8 mouse cellular contexts compared by ENCODE assay signal in the genomic region with DNA sequence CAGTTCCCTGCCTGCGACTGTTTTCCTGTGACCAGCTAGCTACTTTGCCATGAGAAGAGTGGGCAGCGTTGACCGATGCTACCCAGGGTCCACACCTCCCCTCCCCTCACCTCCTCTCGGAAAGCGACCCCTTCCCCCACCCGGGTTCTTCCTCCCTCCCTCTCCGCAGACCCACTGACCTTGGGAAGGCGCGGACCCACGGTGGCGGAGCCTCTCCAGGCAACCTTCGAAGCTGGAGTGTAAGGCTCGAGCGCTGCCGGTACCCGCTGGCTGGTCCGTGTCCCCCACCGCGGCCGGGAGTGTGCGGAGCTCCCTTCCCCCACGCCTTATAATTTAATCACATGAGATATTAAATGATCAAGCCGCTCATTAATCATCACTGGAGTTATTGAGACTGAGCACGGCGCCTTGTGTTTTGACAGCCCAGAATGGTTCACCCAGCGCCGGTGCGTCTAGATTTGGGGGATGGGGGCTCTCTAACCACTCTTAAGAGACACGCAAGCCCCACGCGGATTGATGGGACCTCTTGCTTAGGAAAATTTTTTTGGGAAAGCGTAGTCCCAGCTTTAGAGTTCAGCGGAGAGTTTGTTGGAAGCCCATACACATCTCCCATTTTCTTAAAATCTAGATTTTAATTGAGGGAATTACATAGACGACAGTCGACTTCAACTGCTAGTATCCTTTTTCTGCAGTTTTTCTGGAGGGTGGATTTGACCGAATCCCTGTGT. TPM values are rescaled to one million over a fixed set of nuclear protein-coding genes. Genes with fewer than 3 reads are reported as not detected.
DNase-seq lines count a peak whose midpoint lies in the region; ATAC-seq and TF ChIP-seq lines count a peak whose summit lies in the region.
"Had no signal": no experiment of that assay in that cellular context is flagged by ENCODE, and none has a peak within 500 bp of the region (broad histone marks: within the 10 kb centered on the region; RNA-seq: fewer than 3 reads in every experiment).

No protein-coding gene starts in this region.

- no peak for DNase-seq in kidney, postnatal 14 days
- DNase-seq in embryonic facial prominence, embryonic 10.5 days (ENCODE audit: low spot score), result peak; percentile 59
- no peak for DNase-seq in heart, postnatal 0 days (ENCODE audit: low spot score)
- no peak for DNase-seq in midbrain, postnatal 0 days (ENCODE audit: low spot score)
- no peak for DNase-seq in spleen, adult 18-20 months
- DNase-seq in left cerebral cortex, postnatal 36 days (ENCODE audit: low spot score in 2 of 2), result no peak

- H3K4me3 ChIP-seq in kidney, embryonic 16.5 days (ENCODE audit: low read length), result peak overlapping the region; percentile 7; the same call in 1 of the 2 replicates
- H3K4me3 ChIP-seq in embryonic facial prominence, embryonic 10.5 days, result peak overlapping the region; percentile 42
- H3K4me3 ChIP-seq in heart, postnatal 0 days (ENCODE audit: low read depth, low read length), result peak overlapping the region; percentile 19
- peak overlapping the region; percentile 27 for H3K4me3 ChIP-seq in midbrain, postnatal 0 days (ENCODE audit: low read depth, low read length)
- H3K4me3 ChIP-seq: liver, embryonic 15.5 days had no signal

- TF ChIP-seq EP300 in heart, postnatal 0 days (IDR thresholded peaks at IDR 0.05; ENCODE audit: low read depth), result no peak

- WGBS in kidney, embryonic 16.5 days, result 2% methylated on average over 35 of the region's 36 CpGs
- WGBS in embryonic facial prominence, embryonic 10.5 days, result 1% methylated on average over 36 of the region's 36 CpGs
- 4% methylated on average over 36 of the region's 36 CpGs for WGBS in heart, postnatal 0 days
- 3% methylated on average over 36 of the region's 36 CpGs for WGBS in midbrain, postnatal 0 days

- H3K27me3 ChIP-seq in kidney, embryonic 16.5 days (ENCODE audit: insufficient read depth, low read length), result peaks cover 84% of the 10 kb centered on the region
- peaks cover 97% of the 10 kb centered on the region for H3K27me3 ChIP-seq in embryonic facial prominence, embryonic 10.5 days (replicated peaks; ENCODE audit: low read depth, poor library complexity, severe bottlenecking)
- H3K27me3 ChIP-seq in heart, postnatal 0 days (ENCODE audit: control insufficient read depth, insufficient read depth, low read length), result peaks cover 86% of the 10 kb centered on the region
- H3K27me3 ChIP-seq in midbrain, postnatal 0 days (ENCODE audit: insufficient read depth, low read length), result peaks cover 39% of the 10 kb centered on the region

- no peaks in the 10 kb centered on the region for H3K36me3 ChIP-seq in kidney, embryonic 16.5 days (ENCODE audit: insufficient read depth, low read length)
- no peaks in the 10 kb centered on the region for H3K36me3 ChIP-seq in embryonic facial prominence, embryonic 10.5 days (replicated peaks)
- H3K36me3 ChIP-seq in heart, postnatal 0 days (replicated peaks; ENCODE audit: control insufficient read depth, insufficient read depth, low read length), result no peaks in the 10 kb centered on the region
- no peaks in the 10 kb centered on the region for H3K36me3 ChIP-seq in midbrain, postnatal 0 days (ENCODE audit: insufficient read depth, low read length)
- H3K36me3 ChIP-seq: liver, embryonic 15.5 days had no signal

- no peak for TF ChIP-seq CTCF in heart, postnatal 0 days (IDR thresholded peaks at IDR 0.05; ENCODE audit: low read depth)
- no peak for TF ChIP-seq CTCF in midbrain, postnatal 0 days (IDR thresholded peaks at IDR 0.05)

- no peaks in the 10 kb centered on the region for H3K9me3 ChIP-seq in kidney, embryonic 16.5 days (ENCODE audit: low read length)
- H3K9me3 ChIP-seq in embryonic facial prominence, embryonic 10.5 days, result no peaks in the 10 kb centered on the region
- no peaks in the 10 kb centered on the region for H3K9me3 ChIP-seq in heart, postnatal 0 days (replicated peaks; ENCODE audit: control insufficient read depth, low read length)
- no peaks in the 10 kb centered on the region for H3K9me3 ChIP-seq in midbrain, postnatal 0 days (ENCODE audit: low read length)
- H3K9me3 ChIP-seq: liver, embryonic 15.5 days had no signal

- ATAC-seq in kidney, embryonic 16.5 days (ENCODE audit: low FRiP score, low TSS enrichment), result 0 out of 2 replicates have a peak, but pooled peaks have one; percentile 27
- no peak for ATAC-seq in heart, postnatal 0 days (ENCODE audit: insufficient read depth, low read depth)
- ATAC-seq in midbrain, postnatal 0 days (ENCODE audit: low FRiP score), result 0 out of 2 replicates have a peak, but pooled peaks have one; percentile 15

- intact Hi-C loops in left cerebral cortex, postnatal 36 days (cut with DNase I), result loop anchor here (5.0 to 10.0 kb wide), 6 partner anchors 117 to 1193 kb away; a partner anchor contains a TSS

- no peak overlapping the region for H3K9ac ChIP-seq in kidney, embryonic 16.5 days (replicated peaks; ENCODE audit: low read length)
- H3K9ac ChIP-seq in heart, postnatal 0 days (replicated peaks; ENCODE audit: low read depth, low read length), result no peak overlapping the region
- H3K9ac ChIP-seq in midbrain, postnatal 0 days (replicated peaks; ENCODE audit: low read length, poor library complexity, severe bottlenecking), result peak overlapping the region; percentile 55
- H3K9ac ChIP-seq: liver, embryonic 15.5 days had no signal

- H3K27ac ChIP-seq in kidney, embryonic 16.5 days (ENCODE audit: low read length), result no peak overlapping the region
- 0 out of 2 replicates have a peak overlapping the region, but pooled peaks have one; percentile 30 for H3K27ac ChIP-seq in embryonic facial prominence, embryonic 10.5 days (replicated peaks)
- no peak overlapping the region for H3K27ac ChIP-seq in heart, postnatal 0 days (ENCODE audit: low read depth)
- H3K27ac ChIP-seq in midbrain, postnatal 0 days (ENCODE audit: low read depth, low read length), result peak overlapping the region; percentile 84
- H3K27ac ChIP-seq: liver, embryonic 15.5 days had no signal

- peaks cover 9% of the 10 kb centered on the region for H3K4me1 ChIP-seq in kidney, embryonic 16.5 days (ENCODE audit: insufficient read depth, low read length)
- peaks cover 34% of the 10 kb centered on the region for H3K4me1 ChIP-seq in embryonic facial prominence, embryonic 10.5 days
- no peaks in the 10 kb centered on the region; the same call in 1 of the 2 replicates for H3K4me1 ChIP-seq in heart, postnatal 0 days (ENCODE audit: control insufficient read depth, insufficient read depth)
- no peaks in the 10 kb centered on the region for H3K4me1 ChIP-seq in midbrain, postnatal 0 days (ENCODE audit: insufficient read depth, low read length)
- H3K4me1 ChIP-seq: liver, embryonic 15.5 days had no signal

- H3K4me2 ChIP-seq in kidney, embryonic 16.5 days (replicated peaks; ENCODE audit: low read depth, low read length), result no peak overlapping the region
- no peak overlapping the region for H3K4me2 ChIP-seq in heart, postnatal 0 days (ENCODE audit: low read depth, low read length)
- peak overlapping the region; percentile 43 for H3K4me2 ChIP-seq in midbrain, postnatal 0 days (ENCODE audit: low read depth, low read length, poor library complexity, severe bottlenecking)
- H3K4me2 ChIP-seq: liver, embryonic 15.5 days had no signal

RNA-seq across cellular contexts. Expression of a gene that starts 16.2 kb away (rescaled TPM):
- 34.3 and 37.1 TPM in 2 replicates for polyA plus RNA-seq in kidney, embryonic 16.5 days (2015; fragmentation: Nextera tagmentation; extraction: Ambion mirVana)
- 23.4 and 25.2 TPM in 2 replicates for polyA plus RNA-seq in embryonic facial prominence, embryonic 10.5 days (2016; fragmentation: Nextera tagmentation; extraction: Ambion mirVana)
- total RNA-seq in heart, postnatal 0 days (2014; rRNA removed; ENCODE audit: low replicate concordance), result 14.5 and 24.3 TPM in 2 replicates
- polyA plus RNA-seq in heart, postnatal 0 days (2015; fragmentation: Nextera tagmentation; extraction: Ambion mirVana), result 29.7 and 32.2 TPM in 2 replicates
- total RNA-seq in midbrain, postnatal 0 days (2014; rRNA removed), result 14.2 and 16.1 TPM in 2 replicates
- polyA plus RNA-seq in midbrain, postnatal 0 days (2015; fragmentation: Nextera tagmentation; extraction: Ambion mirVana), result 17.4 and 18.0 TPM in 2 replicates
- 10 to 100 TPM; 19.3 to 20.3 TPM for total RNA-seq in left cerebral cortex, postnatal 36 days (2021)

Comparison
In these comparisons a context has a peak if more than half of its experiments do, and no peak if none do; other contexts are left out.
1. H3K27ac ChIP-seq: peak in embryonic facial prominence, embryonic 10.5 days (single experiment) and midbrain, postnatal 0 days (single experiment); none in kidney, embryonic 16.5 days (single experiment) and heart, postnatal 0 days (single experiment).
2. Peak in every context shown above with its lines, with median percentiles within 50 percentile points of each other: H3K4me3 ChIP-seq.